In the genomic region with DNA sequence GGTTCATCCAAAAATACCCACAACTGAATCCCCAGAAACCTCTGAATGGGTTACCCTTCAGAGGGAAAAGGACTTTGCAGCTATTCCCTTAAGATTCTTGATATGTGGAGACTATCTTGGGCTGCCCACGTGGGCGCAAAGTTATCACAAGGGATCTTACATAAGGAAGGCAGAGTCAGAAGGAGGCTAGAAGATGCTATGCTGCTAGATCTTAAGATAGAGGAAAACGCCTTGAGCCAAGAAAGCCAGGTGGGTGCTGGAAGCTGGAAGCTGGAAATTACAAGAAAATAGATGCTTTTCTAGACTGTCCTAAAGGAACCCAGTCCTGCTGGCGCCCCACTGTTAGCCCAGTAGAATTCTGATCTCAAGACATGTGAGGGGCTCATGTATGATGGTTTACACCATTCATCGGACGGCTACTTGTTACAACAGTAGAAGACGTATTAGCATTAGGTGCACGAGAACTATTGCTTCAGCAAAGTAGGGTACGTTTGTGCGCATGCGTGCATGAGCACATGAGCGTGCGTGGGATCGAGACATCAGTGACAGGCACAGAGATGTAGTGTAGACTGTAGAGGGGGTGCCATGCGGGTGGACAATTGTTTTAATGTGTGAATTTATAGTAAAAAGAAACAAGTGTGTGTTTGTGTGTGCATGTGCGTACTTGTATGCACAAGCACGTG, we compare ENCODE assay signal across 28 mouse cellular contexts. TPM values are rescaled to one million over a fixed set of nuclear protein-coding genes. Genes with fewer than 3 reads are reported as not detected.
DNase-seq lines count a peak whose midpoint lies in the region; ATAC-seq and TF ChIP-seq lines count a peak whose summit lies in the region.
"Had no signal": no experiment of that assay in that cellular context is flagged by ENCODE, and none has a peak within 500 bp of the region (broad histone marks: within the 10 kb centered on the region; RNA-seq: fewer than 3 reads in every experiment).

No protein-coding gene starts in this region.

- no peak overlapping the region for H3K27ac ChIP-seq in heart, adult 2 months
- H3K27ac ChIP-seq in thymus, adult 2 months (ENCODE audit: control insufficient read depth, insufficient read depth, low read length), result no peak overlapping the region
- H3K27ac ChIP-seq in forebrain, embryonic 16.5 days (ENCODE audit: low read length), result no peak overlapping the region
- H3K27ac ChIP-seq: embryonic facial prominence, embryonic 15.5 days; hindbrain, embryonic 10.5 days; hindbrain, postnatal 0 days; kidney, embryonic 15.5 days; limb, embryonic 13.5 days; liver, embryonic 12.5 days; midbrain, embryonic 13.5 days; stomach, embryonic 15.5 days had no signal

- H3K4me3 ChIP-seq in heart, adult 2 months, result no peak overlapping the region
- H3K4me3 ChIP-seq in thymus, adult 2 months (ENCODE audit: control insufficient read depth, insufficient read depth, low read length), result no peak overlapping the region
- H3K4me3 ChIP-seq in forebrain, embryonic 16.5 days (replicated peaks; ENCODE audit: low read length), result no peak overlapping the region
- H3K4me3 ChIP-seq: embryonic facial prominence, embryonic 15.5 days; heart, embryonic 12.5 days; hindbrain, embryonic 10.5 days; kidney, embryonic 15.5 days; limb, embryonic 13.5 days; liver, embryonic 12.5 days; midbrain, embryonic 13.5 days; stomach, embryonic 15.5 days had no signal

- no peak overlapping the region for H3K9ac ChIP-seq in heart, adult 2 months (ENCODE audit: low read depth, low read length)
- no peak overlapping the region for H3K9ac ChIP-seq in forebrain, embryonic 16.5 days (replicated peaks; ENCODE audit: low read depth, low read length)
- H3K9ac ChIP-seq: embryonic facial prominence, embryonic 15.5 days; forebrain, postnatal 0 days; heart, embryonic 12.5 days; kidney, embryonic 15.5 days; limb, embryonic 13.5 days; liver, embryonic 12.5 days; midbrain, embryonic 13.5 days; stomach, embryonic 15.5 days had no signal

- no peaks in the 10 kb centered on the region for H3K4me1 ChIP-seq in heart, adult 2 months (ENCODE audit: control insufficient read depth, insufficient read depth, low read length)
- H3K4me1 ChIP-seq in thymus, adult 2 months (replicated peaks; ENCODE audit: control insufficient read depth, insufficient read depth, low read length), result peaks cover 5% of the 10 kb centered on the region; the same call in 1 of the 2 replicates
- H3K4me1 ChIP-seq in forebrain, embryonic 16.5 days (replicated peaks; ENCODE audit: control insufficient read depth, insufficient read depth, low read length), result no peaks in the 10 kb centered on the region
- H3K4me1 ChIP-seq: liver, embryonic 12.5 days; midbrain, embryonic 13.5 days; stomach, embryonic 15.5 days had no signal

- TF ChIP-seq EP300 in heart, adult 2 months (IDR thresholded peaks at IDR 0.05; ENCODE audit: insufficient read depth, low read depth, low read length), result no peak

- no peaks in the 10 kb centered on the region for H3K36me3 ChIP-seq in heart, adult 2 months (ENCODE audit: control insufficient read depth, insufficient read depth, low read length)
- no peaks in the 10 kb centered on the region for H3K36me3 ChIP-seq in thymus, adult 2 months (ENCODE audit: control insufficient read depth, insufficient read depth, low read length)
- H3K36me3 ChIP-seq in forebrain, embryonic 16.5 days (ENCODE audit: control insufficient read depth, insufficient read depth), result peaks cover under 1% of the 10 kb centered on the region; the same call in 1 of the 2 replicates
- H3K36me3 ChIP-seq: embryonic facial prominence, embryonic 15.5 days; heart, embryonic 12.5 days; kidney, embryonic 15.5 days; limb, embryonic 13.5 days; liver, embryonic 12.5 days; stomach, embryonic 15.5 days had no signal

- no peak for ATAC-seq in forebrain, embryonic 16.5 days
- ATAC-seq: CD4-positive, CD25-positive, alpha-beta regulatory T cell, adult 4 months; forebrain, postnatal 0 days; hindbrain, postnatal 0 days; intestine, embryonic 16.5 days; liver, embryonic 12.5 days; midbrain, embryonic 13.5 days had no signal

- H3K4me2 ChIP-seq in forebrain, embryonic 16.5 days (ENCODE audit: low read length), result no peak overlapping the region
- H3K4me2 ChIP-seq: embryonic facial prominence, embryonic 15.5 days; heart, embryonic 12.5 days; kidney, embryonic 15.5 days; limb, embryonic 13.5 days; liver, embryonic 12.5 days; midbrain, embryonic 13.5 days; stomach, embryonic 15.5 days had no signal

- TF ChIP-seq CTCF in heart, adult 2 months (IDR thresholded peaks at IDR 0.05), result no peak
- no peak for TF ChIP-seq CTCF in thymus, adult 2 months (IDR thresholded peaks at IDR 0.05; ENCODE audit: borderline replicate concordance, control insufficient read depth, extremely low read depth, insufficient read depth, low read length, poor library complexity)

- H3K79me2 ChIP-seq in heart, adult 2 months (replicated peaks; ENCODE audit: control insufficient read depth, insufficient read depth, low read length), result no peaks in the 10 kb centered on the region

- H3K9me3 ChIP-seq in forebrain, embryonic 16.5 days (ENCODE audit: control insufficient read depth, low read length), result no peaks in the 10 kb centered on the region
- H3K9me3 ChIP-seq: embryonic facial prominence, embryonic 15.5 days; heart, embryonic 12.5 days; hindbrain, embryonic 10.5 days; kidney, embryonic 15.5 days; limb, embryonic 13.5 days; liver, embryonic 12.5 days; midbrain, embryonic 13.5 days; stomach, embryonic 15.5 days had no signal

- WGBS in heart, adult 2 months, result 91% methylated on average over 17 of the region's 17 CpGs
- 98% methylated on average over 17 of the region's 17 CpGs for WGBS in thymus, adult 2 months
- 94% methylated on average over 17 of the region's 17 CpGs for WGBS in forebrain, embryonic 16.5 days

- intact Hi-C loops in heart, adult 2 months (cut with DNase I), result no loop called here
- intact Hi-C loops in left cerebral cortex, postnatal 25 days (cut with DNase I), result loop anchor here (1.0 kb wide), 1 partner anchor 142 kb away; no protein-coding TSS in a partner anchor

- no peak for TF ChIP-seq POLR2A in heart, adult 2 months (IDR thresholded peaks at IDR 0.05; ENCODE audit: insufficient read depth, low read depth, low read length)
- TF ChIP-seq POLR2A in thymus, adult 2 months (IDR thresholded peaks at IDR 0.05; ENCODE audit: control insufficient read depth, extremely low read depth, insufficient read depth, low read length, poor library complexity), result no peak

- no peaks in the 10 kb centered on the region for H3K27me3 ChIP-seq in heart, adult 2 months (ENCODE audit: control insufficient read depth, insufficient read depth, low read length)
- no peaks in the 10 kb centered on the region for H3K27me3 ChIP-seq in thymus, adult 2 months (ENCODE audit: control insufficient read depth, insufficient read depth, low read length)
- no peaks in the 10 kb centered on the region for H3K27me3 ChIP-seq in forebrain, embryonic 16.5 days (replicated peaks; ENCODE audit: control insufficient read depth, insufficient read depth, low read length)
- H3K27me3 ChIP-seq: embryonic facial prominence, embryonic 15.5 days; heart, embryonic 12.5 days; kidney, embryonic 15.5 days; liver, embryonic 12.5 days; midbrain, embryonic 13.5 days; stomach, embryonic 15.5 days had no signal

- DNase-seq in heart, adult 11 months, result peak; percentile 42
- no peak for DNase-seq in heart, adult 2 months
- DNase-seq in right cerebral cortex, adult 2 months (ENCODE audit: low spot score in 2 of 2), result peak; percentile 72 to 75
- DNase-seq in right cerebral cortex, postnatal 14 days, result no peak
- peak; percentile 59 to 96 for DNase-seq in left cerebral cortex, postnatal 25 days (ENCODE audit: low spot score in 2 of 2)
- DNase-seq in telencephalon, adult 2 months (ENCODE audit: low read depth, low spot score), result peak; percentile 95
- DNase-seq in thymus, adult 2 months, result no peak
- DNase-seq: adrenal gland, postnatal 14 days; cerebellum, adult 8-10 months; forebrain, postnatal 0 days; heart, postnatal 10 days; kidney, postnatal 36 days; layer of hippocampus, postnatal 36 days; lung, adult 2 months; lung, postnatal 14 days; thymus, adult 18-20 months had no signal

RNA-seq across cellular contexts. Expression of a gene that starts 31.1 kb away (rescaled TPM):
- 1 to 10 TPM; 4.5 to 4.6 TPM for total RNA-seq in heart, adult 2 months (2021)
- polyA plus RNA-seq in heart, adult 2 months (2012; rRNA removed), result 9.3 and 15.3 TPM in 2 replicates
- total RNA-seq in left cerebral cortex, postnatal 25 days (2021), result 1 to 10 TPM; 2.2 to 3.1 TPM
- 19.6 and 19.7 TPM in 2 replicates for polyA plus RNA-seq in thymus, adult 2 months (2012; rRNA removed)
- 5.1 and 7.0 TPM in 2 replicates for polyA plus RNA-seq in forebrain, embryonic 16.5 days (2015; fragmentation: Nextera tagmentation; extraction: Ambion mirVana)

Comparison
In these comparisons a context has a peak if more than half of its experiments do, and no peak if none do; other contexts are left out.
1. DNase-seq: peak in heart, adult 11 months (single experiment), right cerebral cortex, adult 2 months (2 of 2), left cerebral cortex, postnatal 25 days (2 of 2) and telencephalon, adult 2 months (single experiment); none in heart, adult 2 months (0 of 2), right cerebral cortex, postnatal 14 days (single experiment) and thymus, adult 2 months (single experiment).